Mouse (Mus musculus) liver, embryonic 11.5 days (tissue): ENCODE results near the gene Pcnx. TPM values are rescaled to one million over a fixed set of nuclear protein-coding genes. Genes with fewer than 3 reads are reported as not detected.
A peak's percentile ranks its signal among the peaks of the same experiment; 100 is the strongest.

Experiments
- ATAC-seq: fragments of 200-750 bp; cut with Nextera tagmentation; replicated peaks from 2 replicates; pipeline ENCODE4 v1.8.0; 2017; ENCODE audit warnings: moderate number of reproducible peaks, mild to moderate bottlenecking, moderate TSS enrichment, moderate library complexity; ENCODE audit not compliant: low FRiP score
- DNase-seq: peaks from one replicate; pipeline ENCODE4 v3.0.0-alpha.2; 2017; ENCODE audit warnings: low spot score
- H3K27ac ChIP-seq: fragments of 300-500 bp; sonication (generic); 2 replicates; pipeline ENCODE4 v1.5.1; 2014; ENCODE audit warnings: mild to moderate bottlenecking, low read depth, low read length, control low read depth
- H3K27me3 ChIP-seq: fragments of 300-500 bp; sonication (generic); replicated peaks from 2 replicates; pipeline ENCODE4 v1.6.1; 2014; ENCODE audit warnings: low read length, mixed read lengths; ENCODE audit not compliant: control insufficient read depth, insufficient read depth
- H3K36me3 ChIP-seq: fragments of 300-500 bp; sonication (generic); 2 replicates; pipeline ENCODE4 v1.6.1; 2014; ENCODE audit warnings: mild to moderate bottlenecking, low read length, moderate library complexity, mixed read lengths; ENCODE audit not compliant: control insufficient read depth, insufficient read depth
- H3K4me1 ChIP-seq: fragments of 300-500 bp; sonication (generic); replicated peaks from 2 replicates; pipeline ENCODE4 v1.6.1; 2014; ENCODE audit warnings: low read length, mixed read lengths; ENCODE audit not compliant: control insufficient read depth, insufficient read depth
- H3K4me2 ChIP-seq: fragments of 300-500 bp; sonication (generic); 2 replicates; pipeline ENCODE4 v1.6.1; 2014; ENCODE audit warnings: mild to moderate bottlenecking, control low read depth, moderate library complexity
- H3K4me3 ChIP-seq: fragments of 300-500 bp; sonication (generic); 2 replicates; pipeline ENCODE4 v1.5.1; 2014; ENCODE audit warnings: low read depth, low read length, control low read depth
- H3K9ac ChIP-seq: fragments of 300-500 bp; sonication (generic); 2 replicates; pipeline ENCODE4 v1.6.1; 2014; ENCODE audit warnings: low read depth, low read length, control low read depth
- H3K9me3 ChIP-seq: fragments of 300-500 bp; sonication (generic); 2 replicates; pipeline ENCODE4 v1.6.1; 2016; ENCODE audit warnings: low read length, inconsistent platforms, mixed read lengths; ENCODE audit not compliant: control insufficient read depth
- WGBS: fragments of 180-500 bp; shearing (Covaris S2); extraction: QIAGEN DNeasy Blood & Tissue Kit; methylation state at CpG from one replicate; pipeline ENCODE4 v1.1.7; 2014; 5-methylcytosine and 5-hydroxymethylcytosine counted together
- polyA plus RNA-seq: library from polyadenylated mRNA; unstranded; fragments of >200 nt; fragmentation: Nextera tagmentation; extraction: Ambion mirVana; gene quantifications from 2 replicates; pipeline ENCODE4 v1.2.1, GENCODE M21; 2014

Pcnx gene
- polyA plus RNA-seq, 1 experiment from 2014 or later = 9.4 TPM

GRCm38 (mm10) chr12:81904456-81904855 is 44.6 kb downstream of the Pcnx start:
- ATAC-seq (no peak), DNase-seq (no peak)
- no peaks in the 10 kb centered on the region for H3K27me3 ChIP-seq
- H3K27ac ChIP-seq = no peak overlapping the region
- H3K4me3 ChIP-seq = no peak overlapping the region
- no peak overlapping the region for H3K4me2 ChIP-seq
- H3K36me3 ChIP-seq = 0 out of 2 replicates have a peak, but pooled peaks cover 2% of the 10 kb centered on the region
- no peak overlapping the region for H3K9ac ChIP-seq
- no peaks in the 10 kb centered on the region for H3K9me3 ChIP-seq
- H3K4me1 ChIP-seq = no peaks in the 10 kb centered on the region
- WGBS = 92% methylated on average over 2 of the region's 2 CpGs

- no peak overlapping the region for H3K27ac ChIP-seq
- ATAC-seq = peak; percentile 36; the same call in 1 of the 2 replicates
- no peak overlapping the region for H3K9ac ChIP-seq
- H3K4me2 ChIP-seq = no peak overlapping the region
- no peak overlapping the region for H3K4me3 ChIP-seq
- H3K27me3 ChIP-seq = no peaks in the 10 kb centered on the region
- 51% methylated on average over 2 of the region's 2 CpGs for WGBS
- no peak for DNase-seq
- 0 out of 2 replicates have a peak, but pooled peaks cover 2% of the 10 kb centered on the region for H3K36me3 ChIP-seq
- H3K9me3 ChIP-seq = no peaks in the 10 kb centered on the region
- no peaks in the 10 kb centered on the region for H3K4me1 ChIP-seq
These were observed 46.0 kb downstream of the Pcnx start for GRCm38 (mm10) chr12:81905865-81906264.

DNA sequence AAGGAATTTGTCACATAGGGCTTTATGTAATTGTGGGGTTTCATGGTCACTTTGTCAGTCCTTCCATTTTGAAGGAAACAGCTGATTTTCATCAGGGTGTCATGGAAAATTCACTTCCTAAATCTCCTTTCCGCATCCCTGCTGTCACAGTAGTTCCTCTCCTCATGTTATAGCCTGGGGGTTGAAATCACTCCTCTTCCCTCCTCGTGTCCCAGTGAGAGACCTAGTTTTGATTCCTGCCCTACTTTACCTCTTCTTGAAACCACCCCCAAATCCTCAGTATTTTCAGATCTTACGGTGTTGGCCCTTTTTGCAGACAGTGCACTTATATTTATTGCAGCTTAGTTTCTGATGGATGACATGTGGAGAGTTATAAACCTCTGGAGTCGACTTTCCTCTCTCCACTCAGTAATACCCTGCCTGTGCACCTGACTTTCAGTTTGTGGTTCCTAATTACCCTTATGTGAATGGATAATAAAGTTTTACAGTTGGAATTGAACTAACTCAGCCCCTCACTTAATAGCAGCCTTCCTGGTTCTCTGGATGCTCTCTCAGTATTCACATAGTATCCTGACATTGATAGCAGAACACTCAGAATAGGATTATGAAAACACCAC is 48.0 kb downstream of the Pcnx start:
- ATAC-seq (no peak), DNase-seq (no peak)
- Histone ChIP-seq H3K27ac (no peak overlapping the region), H3K27me3 (no peaks in the 10 kb centered on the region), H3K36me3 (0 out of 2 replicates have a peak, but pooled peaks cover 2% of the 10 kb centered on the region), H3K9me3 (no peaks in the 10 kb centered on the region), H3K4me2 (no peak overlapping the region), H3K4me3 (no peak overlapping the region), H3K9ac (no peak overlapping the region), H3K4me1 (no peaks in the 10 kb centered on the region)
- 67% methylated on average over 4 of the region's 4 CpGs for WGBS

- Histone ChIP-seq H3K9ac (no peak overlapping the region), H3K36me3 (0 out of 2 replicates have a peak, but pooled peaks cover 2% of the 10 kb centered on the region), H3K27ac (no peak overlapping the region), H3K9me3 (no peaks in the 10 kb centered on the region), H3K4me3 (no peak overlapping the region), H3K4me2 (no peak overlapping the region), H3K27me3 (no peaks in the 10 kb centered on the region), H3K4me1 (no peaks in the 10 kb centered on the region)
- 68% methylated on average over 5 of the region's 5 CpGs for WGBS
- ATAC-seq (no peak), DNase-seq (no peak)
These were observed 50.6 kb downstream of the Pcnx start for GRCm38 (mm10) chr12:81910439-81910838.

DNA sequence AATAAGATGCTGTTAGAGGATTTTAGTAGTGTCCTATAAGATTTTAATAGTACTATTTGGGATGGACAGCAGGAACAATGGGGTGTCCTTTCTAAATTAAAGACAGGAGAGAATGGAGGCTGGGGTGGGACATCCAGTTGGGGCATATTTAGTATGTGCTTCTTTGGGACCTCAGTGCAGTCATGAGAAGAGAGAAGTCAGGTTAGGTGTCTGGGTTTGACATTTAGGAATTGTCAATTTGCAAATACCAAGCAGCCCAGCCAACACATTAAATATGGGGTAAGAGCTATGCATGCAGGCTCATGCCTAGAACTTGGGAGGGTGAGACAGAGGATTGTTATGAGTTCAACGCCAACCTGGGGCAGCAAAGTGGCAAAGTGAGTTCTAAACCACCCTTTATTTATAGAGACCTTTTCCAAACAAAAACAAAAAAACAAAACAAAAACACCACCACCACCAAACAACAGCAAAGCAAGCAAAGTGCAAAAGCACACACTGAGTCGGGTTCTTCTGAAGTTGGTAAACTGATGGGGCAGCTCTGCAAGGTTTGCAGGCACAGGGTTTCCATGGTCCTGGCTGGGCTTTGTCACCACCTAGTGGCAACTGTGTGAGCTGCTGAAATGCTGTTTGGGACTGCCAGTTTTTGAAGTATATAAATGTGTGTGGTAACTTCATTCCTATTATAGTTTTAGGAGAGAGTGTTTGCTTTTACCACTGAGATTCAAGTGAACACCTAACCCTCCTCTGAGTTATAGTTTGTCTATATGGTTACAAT is 55.5 kb downstream of the Pcnx start:
- H3K9ac ChIP-seq = no peak overlapping the region
- peaks cover 9% of the 10 kb centered on the region for H3K36me3 ChIP-seq
- 51% methylated on average over 2 of the region's 2 CpGs for WGBS
- no peaks in the 10 kb centered on the region for H3K4me1 ChIP-seq
- H3K4me3 ChIP-seq = no peak overlapping the region
- ATAC-seq (no peak), DNase-seq (no peak)
- H3K27me3 ChIP-seq = no peaks in the 10 kb centered on the region
- no peak overlapping the region for H3K27ac ChIP-seq
- H3K9me3 ChIP-seq = no peaks in the 10 kb centered on the region
- H3K4me2 ChIP-seq = no peak overlapping the region

GRCm38 (mm10) chr12:81918346-81918745 is 58.5 kb downstream of the Pcnx start:
- H3K4me3 ChIP-seq = no peak overlapping the region

DNA sequence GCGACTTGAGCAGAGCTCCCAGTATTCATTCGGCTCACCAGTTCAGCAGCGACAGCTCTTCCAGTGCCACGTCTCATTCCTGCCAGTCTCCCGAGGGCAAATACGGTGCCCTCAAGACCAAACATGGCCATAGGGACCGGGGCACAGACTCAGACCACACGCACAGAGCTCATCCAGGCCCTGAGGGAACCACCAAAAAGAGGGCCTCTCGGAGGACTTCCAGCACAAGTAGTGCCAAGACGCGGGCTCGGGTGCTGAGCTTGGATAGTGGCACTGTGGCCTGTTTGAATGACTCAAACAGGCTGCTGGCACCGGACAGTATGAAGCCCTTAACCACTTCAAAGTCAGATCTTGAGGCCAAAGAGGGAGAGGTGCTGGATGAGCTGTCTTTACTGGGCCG is 59.1 kb downstream of the Pcnx start:
- no peak for ATAC-seq
- peaks cover 9% of the 10 kb centered on the region for H3K36me3 ChIP-seq
- 90% methylated on average over 14 of the region's 14 CpGs for WGBS
- no peak overlapping the region for H3K27ac ChIP-seq
- no peak for DNase-seq
- H3K4me3 ChIP-seq = no peak overlapping the region
- no peaks in the 10 kb centered on the region for H3K27me3 ChIP-seq
- H3K9ac ChIP-seq = no peak overlapping the region
- no peaks in the 10 kb centered on the region for H3K9me3 ChIP-seq
- H3K4me2 ChIP-seq = no peak overlapping the region
- no peaks in the 10 kb centered on the region for H3K4me1 ChIP-seq

More at GRCm38 (mm10) chr12:81918346-81918745, 58.5 kb downstream of the Pcnx start:
- H3K27me3 ChIP-seq = no peaks in the 10 kb centered on the region
- H3K9me3 ChIP-seq = no peaks in the 10 kb centered on the region
- no peaks in the 10 kb centered on the region for H3K4me1 ChIP-seq
- no peak overlapping the region for H3K9ac ChIP-seq
- no peak overlapping the region for H3K27ac ChIP-seq
- DNase-seq (no peak), ATAC-seq (no peak)
- 90% methylated on average over 12 of the region's 12 CpGs for WGBS
- peaks cover 9% of the 10 kb centered on the region for H3K36me3 ChIP-seq
- H3K4me2 ChIP-seq = no peak overlapping the region

GRCm38 (mm10) chr12:81920027-81920426 is 60.2 kb downstream of the Pcnx start:
- H3K4me3 ChIP-seq = no peak overlapping the region
- no peak for DNase-seq
- 86% methylated on average over 10 of the region's 10 CpGs for WGBS
- H3K9me3 ChIP-seq = no peaks in the 10 kb centered on the region
- ATAC-seq = no peak
- H3K9ac ChIP-seq = no peak overlapping the region
- no peaks in the 10 kb centered on the region for H3K27me3 ChIP-seq
- H3K4me2 ChIP-seq = no peak overlapping the region
- peaks cover 9% of the 10 kb centered on the region for H3K36me3 ChIP-seq
- no peaks in the 10 kb centered on the region for H3K4me1 ChIP-seq
- H3K27ac ChIP-seq = no peak overlapping the region

GRCm38 (mm10) chr12:81920614-81921013 is 60.8 kb downstream of the Pcnx start:
- DNase-seq (no peak), ATAC-seq (no peak)
- H3K27me3 ChIP-seq = no peaks in the 10 kb centered on the region
- H3K27ac ChIP-seq = no peak overlapping the region
- no peak overlapping the region for H3K9ac ChIP-seq
- no peaks in the 10 kb centered on the region for H3K4me1 ChIP-seq
- no peaks in the 10 kb centered on the region for H3K9me3 ChIP-seq
- 98% methylated on average over 2 of the region's 2 CpGs for WGBS
- no peak overlapping the region for H3K4me2 ChIP-seq
- peaks cover 9% of the 10 kb centered on the region for H3K36me3 ChIP-seq
- no peak overlapping the region for H3K4me3 ChIP-seq
